Mouse (Mus musculus) erythroblast, embryonic 14.5 days (primary cell): ENCODE results near the gene Fto.

Experiments
- GATA1 ChIP-seq: IDR thresholded peaks from 2 replicates; pipeline ENCODE4 v1.6.1; 2012; ENCODE audit warnings: low read length, inconsistent platforms, mixed read lengths
- TAL1 ChIP-seq: IDR thresholded peaks from 3 replicates; pipeline ENCODE4 v1.6.1; 2012; ENCODE audit warnings: low read length, inconsistent platforms, mixed read lengths

GRCm38 (mm10) chr8:91496000-91496399 lies 182.7 kb downstream of the Fto start:
- no peak for TF ChIP-seq GATA1
- no peak for TF ChIP-seq TAL1
